Comparison of ENCODE assay signal across 11 mouse cellular contexts in the genomic region with DNA sequence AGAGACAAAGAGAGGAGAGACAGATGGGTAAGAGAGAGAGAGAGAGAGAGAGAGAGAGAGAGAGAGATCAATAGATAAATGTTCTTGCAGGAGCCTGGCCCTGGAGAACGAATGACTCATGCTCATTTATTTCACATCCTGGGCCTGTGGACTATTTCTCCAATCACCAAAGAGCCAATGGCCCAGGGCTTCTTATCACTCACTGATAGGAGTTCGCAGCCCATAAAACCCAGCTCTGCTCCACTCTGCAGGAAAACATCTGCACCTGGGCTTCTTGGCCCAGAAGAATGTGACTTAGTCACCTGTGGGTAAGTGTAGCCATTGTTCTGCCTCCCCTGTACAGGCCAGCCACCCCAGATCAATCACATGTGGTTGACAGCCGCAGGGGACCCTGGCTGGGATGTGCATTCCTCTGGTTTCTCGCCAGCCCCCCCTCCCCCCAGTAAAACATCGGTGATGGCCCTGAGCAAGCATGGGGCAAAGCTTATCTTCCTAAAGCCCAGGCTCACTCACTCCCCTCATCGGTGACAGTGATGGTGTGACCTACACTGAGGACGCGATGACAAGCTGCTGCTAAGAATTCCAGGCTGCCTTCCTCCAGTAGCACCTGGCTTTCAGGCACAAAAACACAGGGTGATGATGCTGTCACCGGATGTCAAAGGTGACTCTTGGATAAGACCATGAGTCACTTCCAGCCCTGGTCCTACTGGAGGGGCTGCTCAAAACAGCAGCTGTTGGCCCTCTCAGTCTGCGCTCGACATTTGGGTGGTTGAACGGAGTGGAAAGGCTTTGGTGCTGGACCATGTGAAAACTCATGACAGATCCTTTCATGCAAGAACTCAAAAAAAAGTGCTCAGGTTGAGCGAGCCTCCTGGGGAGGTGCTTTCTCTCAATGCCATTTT.
DNase-seq lines count a peak whose midpoint lies in the region; ATAC-seq lines count a peak whose summit lies in the region.
"Had no signal": no experiment of that assay in that cellular context is flagged by ENCODE, and none has a peak within 500 bp of the region (broad histone marks: within the 10 kb centered on the region; RNA-seq: fewer than 3 reads in every experiment).

No protein-coding gene starts in this region.

- H3K4me2 ChIP-seq in heart, embryonic 12.5 days = peak overlapping the region; percentile 36; the same call in 1 of the 2 replicates
- no peak overlapping the region for H3K4me2 ChIP-seq in intestine, embryonic 15.5 days (replicated peaks)

- peak overlapping the region; percentile 65 for H3K27ac ChIP-seq in heart, embryonic 12.5 days (ENCODE audit: poor library complexity, severe bottlenecking)
- H3K27ac ChIP-seq in intestine, embryonic 15.5 days = peak overlapping the region; percentile 73

- H3K9me3 ChIP-seq in heart, embryonic 12.5 days (replicated peaks) = no peaks in the 10 kb centered on the region
- H3K9me3 ChIP-seq in intestine, embryonic 15.5 days = no peaks in the 10 kb centered on the region

- intact Hi-C loops in heart, postnatal 10 days (cut with DNase I) = no loop called here

- H3K27me3 ChIP-seq in heart, embryonic 12.5 days (replicated peaks) = no peaks in the 10 kb centered on the region
- no peaks in the 10 kb centered on the region for H3K27me3 ChIP-seq in intestine, embryonic 15.5 days (replicated peaks)

- H3K36me3 ChIP-seq in heart, embryonic 12.5 days = no peaks in the 10 kb centered on the region
- H3K36me3 ChIP-seq in intestine, embryonic 15.5 days = no peaks in the 10 kb centered on the region

- H3K9ac ChIP-seq in heart, embryonic 12.5 days = no peak overlapping the region
- H3K9ac ChIP-seq in intestine, embryonic 15.5 days = no peak overlapping the region

- DNase-seq in heart, postnatal 10 days = no peak
- DNase-seq in thymus, postnatal 4 days = peak; percentile 17
- DNase-seq in thymus, postnatal 0 days (ENCODE audit: low spot score) = no peak
- DNase-seq in spleen, postnatal 36 days (ENCODE audit: low spot score in 2 of 2) = no peak
- no peak for DNase-seq in cerebellum, postnatal 4 days (ENCODE audit: low spot score in 2 of 2)
- DNase-seq: gastrocnemius, postnatal 36 days; lung, postnatal 14 days had no signal

- H3K4me3 ChIP-seq in heart, embryonic 12.5 days = no peak overlapping the region
- H3K4me3 ChIP-seq in intestine, embryonic 15.5 days (replicated peaks) = no peak overlapping the region

- peaks cover 45% of the 10 kb centered on the region for H3K4me1 ChIP-seq in heart, embryonic 12.5 days (replicated peaks)
- H3K4me1 ChIP-seq in intestine, embryonic 15.5 days (replicated peaks) = peaks cover 22% of the 10 kb centered on the region

- WGBS in heart, embryonic 12.5 days = 8% methylated on average over 13 of the region's 13 CpGs
- WGBS in intestine, embryonic 15.5 days = 46% methylated on average over 13 of the region's 13 CpGs

- ATAC-seq in heart, embryonic 12.5 days (ENCODE audit: insufficient number of reproducible peaks, low FRiP score) = peak; percentile 78
- peak; percentile 82 for ATAC-seq in intestine, embryonic 15.5 days
- ATAC-seq in erythroid progenitor cell, adult 5-6 weeks (replicated peaks; ENCODE audit: low FRiP score, poor library complexity, severe bottlenecking) = no peak
- ATAC-seq: activated CD4-positive, CD25-positive, alpha-beta regulatory T cell, adult 4 months had no signal
